Comparison of ENCODE assay signal across 17 mouse cellular contexts in genomic region chr6:91655244-91655643, GRCm38 (mm10). TPM values are rescaled to one million over a fixed set of nuclear protein-coding genes. Genes with fewer than 3 reads are reported as not detected.
DNase-seq lines count a peak whose midpoint lies in the region; ATAC-seq and TF ChIP-seq lines count a peak whose summit lies in the region.
"Had no signal": no experiment of that assay in that cellular context is flagged by ENCODE, and none has a peak within 500 bp of the region (broad histone marks: within the 10 kb centered on the region; RNA-seq: fewer than 3 reads in every experiment).

No protein-coding gene starts in this region.

- H3K9me3 ChIP-seq in heart, embryonic 14.5 days (ENCODE audit: control insufficient read depth, low read length), result no peaks in the 10 kb centered on the region
- H3K9me3 ChIP-seq in heart, embryonic 12.5 days (replicated peaks), result no peaks in the 10 kb centered on the region
- no peaks in the 10 kb centered on the region for H3K9me3 ChIP-seq in midbrain, postnatal 0 days (ENCODE audit: low read length)
- H3K9me3 ChIP-seq in midbrain, embryonic 11.5 days (ENCODE audit: control insufficient read depth, low read length), result no peaks in the 10 kb centered on the region
- no peaks in the 10 kb centered on the region for H3K9me3 ChIP-seq in liver, embryonic 16.5 days (replicated peaks; ENCODE audit: control insufficient read depth, low read length)
- H3K9me3 ChIP-seq: embryonic facial prominence, embryonic 12.5 days; forebrain, embryonic 15.5 days; midbrain, embryonic 12.5 days had no signal

- H3K27me3 ChIP-seq in heart, embryonic 14.5 days (ENCODE audit: control insufficient read depth, insufficient read depth, low read length), result peaks cover 7% of the 10 kb centered on the region
- H3K27me3 ChIP-seq in heart, embryonic 12.5 days (replicated peaks), result peaks cover 19% of the 10 kb centered on the region
- H3K27me3 ChIP-seq in midbrain, postnatal 0 days (ENCODE audit: insufficient read depth, low read length), result no peaks in the 10 kb centered on the region
- no peaks in the 10 kb centered on the region for H3K27me3 ChIP-seq in midbrain, embryonic 11.5 days (ENCODE audit: control insufficient read depth, insufficient read depth, low read length)
- no peaks in the 10 kb centered on the region for H3K27me3 ChIP-seq in liver, embryonic 16.5 days (ENCODE audit: control insufficient read depth, insufficient read depth, low read depth, low read length)
- H3K27me3 ChIP-seq: embryonic facial prominence, embryonic 12.5 days; forebrain, embryonic 15.5 days; midbrain, embryonic 12.5 days had no signal

- H3K9ac ChIP-seq in heart, embryonic 14.5 days (ENCODE audit: low read length), result no peak overlapping the region
- no peak overlapping the region for H3K9ac ChIP-seq in heart, embryonic 12.5 days
- no peak overlapping the region for H3K9ac ChIP-seq in midbrain, postnatal 0 days (replicated peaks; ENCODE audit: low read length, poor library complexity, severe bottlenecking)
- H3K9ac ChIP-seq in midbrain, embryonic 11.5 days (ENCODE audit: low read length), result no peak overlapping the region
- no peak overlapping the region for H3K9ac ChIP-seq in liver, embryonic 16.5 days (ENCODE audit: low read depth, low read length)
- H3K9ac ChIP-seq: embryonic facial prominence, embryonic 12.5 days; forebrain, embryonic 15.5 days; midbrain, embryonic 12.5 days had no signal

- WGBS in heart, embryonic 14.5 days, result 43% methylated on average over 3 of the region's 3 CpGs
- 26% methylated on average over 3 of the region's 3 CpGs for WGBS in heart, embryonic 12.5 days
- 48% methylated on average over 3 of the region's 3 CpGs for WGBS in midbrain, postnatal 0 days
- WGBS in midbrain, embryonic 11.5 days, result 40% methylated on average over 3 of the region's 3 CpGs
- WGBS in liver, embryonic 16.5 days (ENCODE audit: insufficient replicate concordance), result 32% methylated on average over 3 of the region's 3 CpGs

- no peak for TF ChIP-seq CTCF in midbrain, postnatal 0 days (IDR thresholded peaks at IDR 0.05)

- 0 out of 4 replicates have a peak overlapping the region, but pooled peaks have one; percentile 12 to 35 for H3K27ac ChIP-seq in heart, embryonic 14.5 days (replicated peaks in 1 of 2; ENCODE audit: control insufficient read depth in 1 of 2, insufficient read depth in 1 of 2, low read depth in 2 of 2, low read length in 2 of 2)
- H3K27ac ChIP-seq in heart, embryonic 12.5 days (ENCODE audit: poor library complexity, severe bottlenecking), result no peak overlapping the region
- H3K27ac ChIP-seq in midbrain, postnatal 0 days (ENCODE audit: low read depth, low read length), result 0 out of 2 replicates have a peak overlapping the region, but pooled peaks have one; percentile 18
- no peak overlapping the region for H3K27ac ChIP-seq in midbrain, embryonic 11.5 days (ENCODE audit: low read depth, low read length)
- no peak overlapping the region for H3K27ac ChIP-seq in liver, embryonic 16.5 days (ENCODE audit: low read length)
- H3K27ac ChIP-seq: embryonic facial prominence, embryonic 12.5 days; forebrain, embryonic 15.5 days; heart, adult 2 months; midbrain, embryonic 12.5 days had no signal

- DNase-seq in midbrain, postnatal 0 days (ENCODE audit: low spot score), result no peak
- no peak for DNase-seq in midbrain, embryonic 11.5 days (ENCODE audit: low spot score, missing footprints)
- DNase-seq in neural tube, embryonic 10.5 days (ENCODE audit: extremely low spot score, low spot score), result no peak
- DNase-seq in gastrocnemius, postnatal 14 days, result no peak
- DNase-seq: cerebellum, adult 9-11 months; heart, adult 2 months; kidney, adult 9 months; kidney, postnatal 4 days; lung, postnatal 14 days; thymus, postnatal 4 days had no signal

- peak; percentile 37; the same call in 1 of the 2 replicates for ATAC-seq in heart, embryonic 14.5 days (ENCODE audit: insufficient number of reproducible peaks, insufficient read depth, low FRiP score, low read depth)
- ATAC-seq in heart, embryonic 12.5 days (ENCODE audit: insufficient number of reproducible peaks, low FRiP score), result no peak
- no peak for ATAC-seq in midbrain, postnatal 0 days (ENCODE audit: low FRiP score)
- no peak for ATAC-seq in midbrain, embryonic 11.5 days (ENCODE audit: low FRiP score)
- ATAC-seq in liver, embryonic 16.5 days (ENCODE audit: low read depth), result peak; percentile 72
- ATAC-seq: forebrain, embryonic 15.5 days had no signal

- H3K4me3 ChIP-seq in heart, embryonic 14.5 days (ENCODE audit: control insufficient read depth in 1 of 2, insufficient read depth in 1 of 2, low read depth in 1 of 2, low read length in 2 of 2), result no peak overlapping the region
- H3K4me3 ChIP-seq in heart, embryonic 12.5 days, result no peak overlapping the region
- no peak overlapping the region for H3K4me3 ChIP-seq in midbrain, postnatal 0 days (ENCODE audit: low read depth, low read length)
- no peak overlapping the region for H3K4me3 ChIP-seq in midbrain, embryonic 11.5 days (ENCODE audit: low read depth, low read length)
- H3K4me3 ChIP-seq in liver, embryonic 16.5 days (ENCODE audit: low read depth, low read length), result no peak overlapping the region
- H3K4me3 ChIP-seq: embryonic facial prominence, embryonic 12.5 days; forebrain, embryonic 15.5 days; heart, adult 2 months; midbrain, embryonic 12.5 days; myocyte had no signal

- H3K4me1 ChIP-seq in heart, embryonic 14.5 days (ENCODE audit: control insufficient read depth in 2 of 2, insufficient read depth in 2 of 2, low read length in 2 of 2), result peaks cover 29 to 31% of the 10 kb centered on the region in 2 experiments
- H3K4me1 ChIP-seq in heart, embryonic 12.5 days (replicated peaks), result peaks cover 61% of the 10 kb centered on the region
- H3K4me1 ChIP-seq in midbrain, postnatal 0 days (ENCODE audit: insufficient read depth, low read length), result no peaks in the 10 kb centered on the region
- H3K4me1 ChIP-seq in midbrain, embryonic 11.5 days (ENCODE audit: control insufficient read depth, insufficient read depth, low read length), result no peaks in the 10 kb centered on the region
- H3K4me1 ChIP-seq in liver, embryonic 16.5 days (ENCODE audit: control insufficient read depth, low read depth, low read length), result peaks cover 5% of the 10 kb centered on the region
- H3K4me1 ChIP-seq: forebrain, embryonic 15.5 days; midbrain, embryonic 12.5 days had no signal

- H3K36me3 ChIP-seq in heart, embryonic 14.5 days (ENCODE audit: control insufficient read depth, insufficient read depth, low read length), result no peaks in the 10 kb centered on the region
- no peaks in the 10 kb centered on the region for H3K36me3 ChIP-seq in heart, embryonic 12.5 days
- no peaks in the 10 kb centered on the region for H3K36me3 ChIP-seq in midbrain, postnatal 0 days (ENCODE audit: insufficient read depth, low read length)
- no peaks in the 10 kb centered on the region for H3K36me3 ChIP-seq in midbrain, embryonic 11.5 days (ENCODE audit: control insufficient read depth, insufficient read depth, low read length)
- H3K36me3 ChIP-seq in liver, embryonic 16.5 days (ENCODE audit: control insufficient read depth, insufficient read depth), result no peaks in the 10 kb centered on the region
- H3K36me3 ChIP-seq: embryonic facial prominence, embryonic 12.5 days; forebrain, embryonic 15.5 days; midbrain, embryonic 12.5 days had no signal

- intact Hi-C loops in gastrocnemius, postnatal 14 days (cut with DNase I; ENCODE audit: low total_unique reads), result no loop called here

- no peak overlapping the region for H3K4me2 ChIP-seq in heart, embryonic 14.5 days (ENCODE audit: low read length)
- H3K4me2 ChIP-seq in heart, embryonic 12.5 days, result no peak overlapping the region
- H3K4me2 ChIP-seq in midbrain, postnatal 0 days (ENCODE audit: low read depth, low read length, poor library complexity, severe bottlenecking), result no peak overlapping the region
- H3K4me2 ChIP-seq in midbrain, embryonic 11.5 days, result no peak overlapping the region
- no peak overlapping the region for H3K4me2 ChIP-seq in liver, embryonic 16.5 days (ENCODE audit: low read depth, low read length)
- H3K4me2 ChIP-seq: embryonic facial prominence, embryonic 12.5 days; forebrain, embryonic 15.5 days; midbrain, embryonic 12.5 days had no signal

RNA-seq across cellular contexts. Expression of gene Slc6a6, which starts 28.6 kb away (rescaled TPM):
- polyA plus RNA-seq in heart, embryonic 14.5 days (2014; fragmentation: Nextera tagmentation; extraction: Ambion mirVana), result 64.2 and 66.8 TPM in 2 replicates
- 79.1 and 85.8 TPM in 2 replicates for polyA plus RNA-seq in heart, embryonic 12.5 days (2016; fragmentation: Nextera tagmentation; extraction: Ambion mirVana)
- 105 and 147 TPM in 2 replicates for total RNA-seq in midbrain, postnatal 0 days (2014; rRNA removed)
- polyA plus RNA-seq in midbrain, postnatal 0 days (2015; fragmentation: Nextera tagmentation; extraction: Ambion mirVana), result 123 and 146 TPM in 2 replicates
- 43.6 and 45.6 TPM in 2 replicates for polyA plus RNA-seq in midbrain, embryonic 11.5 days (2014; fragmentation: Nextera tagmentation; extraction: Ambion mirVana)
- polyA plus RNA-seq in liver, embryonic 16.5 days (2015; fragmentation: Nextera tagmentation; extraction: Ambion mirVana), result 17.1 and 20.5 TPM in 2 replicates
- 10 to 100 TPM; 33.5 to 39.8 TPM for total RNA-seq in gastrocnemius, postnatal 14 days (2021)

Comparison
In these comparisons a context has a peak if more than half of its experiments do, and no peak if none do; other contexts are left out.
1. ATAC-seq: peak in heart, embryonic 14.5 days (single experiment) and liver, embryonic 16.5 days (single experiment); none in heart, embryonic 12.5 days (single experiment), midbrain, postnatal 0 days (single experiment) and midbrain, embryonic 11.5 days (single experiment).
2. H3K27ac ChIP-seq: peak in heart, embryonic 14.5 days (2 of 2) and midbrain, postnatal 0 days (single experiment); none in heart, embryonic 12.5 days (single experiment), midbrain, embryonic 11.5 days (single experiment) and liver, embryonic 16.5 days (single experiment).